Mouse (Mus musculus) hindbrain, embryonic 14.5 days (tissue): ENCODE results near the gene Ktn1. TPM values are rescaled to one million over a fixed set of nuclear protein-coding genes. Genes with fewer than 3 reads are reported as not detected.

Source experiments
- ATAC-seq: fragments of 200-750 bp; cut with Nextera tagmentation; 2 replicates; pipeline ENCODE4 v1.8.0; 2017; ENCODE audit warnings: moderate number of reproducible peaks, mild to moderate bottlenecking, moderate TSS enrichment, moderate library complexity; ENCODE audit not compliant: low FRiP score
- DNase-seq: peaks from one replicate; pipeline ENCODE4 v3.0.0-alpha.2; 2015; ENCODE audit warnings: low spot score
- H3K27ac ChIP-seq: fragments of 300-500 bp; sonication (generic); 2 replicates; pipeline ENCODE4 v1.5.1; 2014; ENCODE audit warnings: mild to moderate bottlenecking, moderate library complexity
- H3K27me3 ChIP-seq: fragments of 300-500 bp; sonication (generic); 2 replicates; pipeline ENCODE4 v1.6.1; 2014; ENCODE audit warnings: mild to moderate bottlenecking, low read length, mixed read lengths; ENCODE audit not compliant: control insufficient read depth, insufficient read depth
- H3K36me3 ChIP-seq: fragments of 300-500 bp; sonication (generic); replicated peaks from 2 replicates; pipeline ENCODE4 v1.6.1; 2014; ENCODE audit not compliant: control insufficient read depth, insufficient read depth
- H3K4me1 ChIP-seq: fragments of 300-500 bp; sonication (generic); replicated peaks from 2 replicates; pipeline ENCODE4 v1.6.1; 2014; ENCODE audit warnings: antibody characterized with exemption, low read length, mixed read lengths; ENCODE audit not compliant: control insufficient read depth, insufficient read depth
- H3K4me2 ChIP-seq: fragments of 300-500 bp; sonication (generic); replicated peaks from 2 replicates; pipeline ENCODE4 v1.6.1; 2014; ENCODE audit warnings: mild to moderate bottlenecking, moderate library complexity
- H3K4me3 ChIP-seq: fragments of 300-500 bp; sonication (generic); replicated peaks from 2 replicates; pipeline ENCODE4 v1.5.1; 2014; ENCODE audit warnings: mild to moderate bottlenecking, low read length
- H3K9ac ChIP-seq: fragments of 300-500 bp; sonication (generic); 2 replicates; pipeline ENCODE4 v1.6.1; 2014
- H3K9me3 ChIP-seq: fragments of 300-500 bp; sonication (generic); 2 replicates; pipeline ENCODE4 v1.6.1; 2016; ENCODE audit warnings: low read length; ENCODE audit not compliant: control insufficient read depth
- whole genome bisulfite sequencing: fragments of 180-500 bp; shearing (Covaris S2); extraction: QIAGEN DNeasy Blood & Tissue Kit; methylation state at CpG from one replicate; pipeline ENCODE4 v1.1.7; 2014; 5-methylcytosine and 5-hydroxymethylcytosine counted together
- polyA plus RNA-seq: library from polyadenylated mRNA; unstranded; fragments of >200 nt; fragmentation: Nextera tagmentation; extraction: Ambion mirVana; gene quantifications from 2 replicates; pipeline ENCODE4 v1.2.1, GENCODE M21; 2014

Ktn1 gene
- polyA plus RNA-seq, 1 experiment from 2014 or later, result 84.9 TPM

- 80% methylated on average over 7 of the region's 7 CpGs for WGBS
- DNase-seq (no peak), ATAC-seq (no peak)
- no peak overlapping the region for H3K4me2 ChIP-seq
- H3K9me3 ChIP-seq, result no peaks in the 10 kb centered on the region
- no peak overlapping the region for H3K27ac ChIP-seq
- no peak overlapping the region for H3K9ac ChIP-seq
- H3K36me3 ChIP-seq, result no peaks in the 10 kb centered on the region
- no peak overlapping the region for H3K4me3 ChIP-seq
- H3K4me1 ChIP-seq, result no peaks in the 10 kb centered on the region
- no peaks in the 10 kb centered on the region for H3K27me3 ChIP-seq
These were observed 13.4 kb upstream of the Ktn1 start for GRCm38 (mm10) chr14:47634846-47635245.

GRCm38 (mm10) chr14:47638316-47638895 is 9.8 kb upstream of the Ktn1 start:
- H3K4me1 ChIP-seq, result no peaks in the 10 kb centered on the region
- H3K9ac ChIP-seq, result no peak overlapping the region
- WGBS, result 80% methylated on average over 4 of the region's 4 CpGs
- DNase-seq, result no peak
- H3K27ac ChIP-seq, result no peak overlapping the region
- no peak overlapping the region for H3K4me3 ChIP-seq
- ATAC-seq, result no peak
- H3K36me3 ChIP-seq, result no peaks in the 10 kb centered on the region
- H3K4me2 ChIP-seq, result no peak overlapping the region
- no peaks in the 10 kb centered on the region for H3K9me3 ChIP-seq
- H3K27me3 ChIP-seq, result no peaks in the 10 kb centered on the region

GRCm38 (mm10) chr14:47645620-47646019 is 2.6 kb upstream of the Ktn1 start:
- no peak overlapping the region for H3K4me3 ChIP-seq
- peaks cover 11% of the 10 kb centered on the region for H3K4me1 ChIP-seq
- no peak overlapping the region for H3K4me2 ChIP-seq
- 51% methylated on average over 7 of the region's 7 CpGs for WGBS
- ATAC-seq (no peak), DNase-seq (no peak)
- H3K27ac ChIP-seq, result no peak overlapping the region
- no peaks in the 10 kb centered on the region for H3K27me3 ChIP-seq
- H3K36me3 ChIP-seq, result no peaks in the 10 kb centered on the region
- no peaks in the 10 kb centered on the region for H3K9me3 ChIP-seq
- no peak overlapping the region for H3K9ac ChIP-seq

- Histone ChIP-seq H3K9me3 (no peaks in the 10 kb centered on the region), H3K4me2 (no peak overlapping the region), H3K27me3 (no peaks in the 10 kb centered on the region), H3K9ac (no peak overlapping the region), H3K27ac (no peak overlapping the region), H3K4me3 (no peak overlapping the region), H3K36me3 (no peaks in the 10 kb centered on the region), H3K4me1 (peaks cover 16% of the 10 kb centered on the region)
- no peak for ATAC-seq
- no peak for DNase-seq
- WGBS, result 22% methylated on average over 5 of the region's 5 CpGs
These were observed 2.0 kb upstream of the Ktn1 start for GRCm38 (mm10) chr14:47646246-47646645.

- no peaks in the 10 kb centered on the region for H3K27me3 ChIP-seq
These were observed 1.3 kb upstream of the Ktn1 start for GRCm38 (mm10) chr14:47646696-47647516.

GRCm38 (mm10) chr14:47648706-47649630 is 720 bp downstream of the Ktn1 start:
- Histone ChIP-seq H3K27me3 (no peaks in the 10 kb centered on the region), H3K4me1 (peaks cover 18% of the 10 kb centered on the region), H3K27ac (peak overlapping the region; percentile 86), H3K4me3 (peak overlapping the region; percentile 78), H3K9ac (peak overlapping the region; percentile 93), H3K36me3 (no peaks in the 10 kb centered on the region), H3K9me3 (no peaks in the 10 kb centered on the region), H3K4me2 (peak overlapping the region; percentile 55)
- ATAC-seq (peak; percentile 94), DNase-seq (peak; percentile 76)
- under 1% methylated on average over 76 of the region's 82 CpGs for WGBS

More at GRCm38 (mm10) chr14:47646696-47647516, 1.3 kb upstream of the Ktn1 start:
- DNase-seq (no peak), ATAC-seq (no peak)
- Histone ChIP-seq H3K9ac (no peak overlapping the region), H3K27ac (no peak overlapping the region), H3K4me3 (no peak overlapping the region), H3K9me3 (no peaks in the 10 kb centered on the region), H3K4me2 (no peak overlapping the region), H3K36me3 (no peaks in the 10 kb centered on the region), H3K4me1 (peaks cover 18% of the 10 kb centered on the region)
- WGBS, result 75% methylated on average over 9 of the region's 9 CpGs

- H3K4me1 ChIP-seq, result peaks cover 18% of the 10 kb centered on the region
- H3K4me2 ChIP-seq, result peak overlapping the region; percentile 55
- 0% methylated on average over 46 of the region's 46 CpGs for WGBS
- H3K36me3 ChIP-seq, result no peaks in the 10 kb centered on the region
- peak; percentile 45 for DNase-seq
- peak overlapping the region; percentile 93 for H3K9ac ChIP-seq
- ATAC-seq, result peak; percentile 80
- peak overlapping the region; percentile 86 for H3K27ac ChIP-seq
- H3K9me3 ChIP-seq, result no peaks in the 10 kb centered on the region
- H3K27me3 ChIP-seq, result no peaks in the 10 kb centered on the region
- peak overlapping the region; percentile 78 for H3K4me3 ChIP-seq
These were observed 1.5 kb downstream of the Ktn1 start for GRCm38 (mm10) chr14:47649631-47650337.

GRCm38 (mm10) chr14:47650338-47650720 is 2.1 kb downstream of the Ktn1 start:
- WGBS, result 23% methylated on average over 6 of the region's 6 CpGs
- peak overlapping the region; percentile 55 for H3K4me2 ChIP-seq
- H3K9me3 ChIP-seq, result no peaks in the 10 kb centered on the region
- H3K4me1 ChIP-seq, result peaks cover 18% of the 10 kb centered on the region
- H3K27me3 ChIP-seq, result no peaks in the 10 kb centered on the region
- no peak for DNase-seq
- no peaks in the 10 kb centered on the region for H3K36me3 ChIP-seq
- peak overlapping the region; percentile 86; the same call in 1 of the 2 replicates for H3K27ac ChIP-seq
- H3K9ac ChIP-seq, result peak overlapping the region; percentile 93
- no peak for ATAC-seq
- peak overlapping the region; percentile 78 for H3K4me3 ChIP-seq
